Mouse (Mus musculus) lung, postnatal 10 days (tissue): ENCODE data around the gene Pnp.
"Not testable (repeated sequence)": the region's sequence is repeated elsewhere in the genome, so short reads cannot be mapped to it uniquely, and the experiment has no call there.

Experiments used
- DNase-seq: peaks from one replicate; pipeline ENCODE4 v3.0.0; 2021

Pnp gene

GRCm38 (mm10) chr14:50931493-50932020, 675 bp downstream of the Pnp start:
- no peak for DNase-seq

- DNase-seq, result no peak
Observed at GRCm38 (mm10) chr14:50936649-50937048, 5.8 kb downstream of the Pnp start.

GRCm38 (mm10) chr14:50938119-50938908, 7.4 kb downstream of the Pnp start:
- no peak for DNase-seq

GRCm38 (mm10) chr14:50938940-50939339, 8.1 kb downstream of the Pnp start:
- DNase-seq, result no peak

- DNase-seq, result peak; percentile 97
Observed at GRCm38 (mm10) chr14:50943932-50944667, 13.2 kb downstream of the Pnp start, which contains the start of gene Gm49342. TSS of gene Gm49342 (plus strand) at chr14:50944517.

GRCm38 (mm10) chr14:50944668-50945033, 13.8 kb downstream of the Pnp start:
- DNase-seq, result not testable (repeated sequence)

- DNase-seq, result not testable (repeated sequence)
Observed at GRCm38 (mm10) chr14:50945081-50945480, 14.2 kb downstream of the Pnp start.

- not testable (repeated sequence) for DNase-seq
Observed at GRCm38 (mm10) chr14:50945526-50945925, 14.6 kb downstream of the Pnp start.

- DNase-seq, result no peak
Observed at GRCm38 (mm10) chr14:50955487-50955886, 24.6 kb downstream of the Pnp start.

- DNase-seq, result peak; percentile 71
Observed at GRCm38 (mm10) chr14:50955942-50956508, 25.1 kb downstream of the Pnp start, which contains the start of gene Pnp2. TSS of gene Pnp2 (plus strand) at chr14:50955992.

GRCm38 (mm10) chr14:50956724-50957123, 25.8 kb downstream of the Pnp start:
- not testable (repeated sequence) for DNase-seq

GRCm38 (mm10) chr14:50957146-50957545, 26.3 kb downstream of the Pnp start:
- DNase-seq, result not testable (repeated sequence)

GRCm38 (mm10) chr14:50958289-50958995, 27.6 kb downstream of the Pnp start:
- not testable (repeated sequence) for DNase-seq

GRCm38 (mm10) chr14:50968216-50968980, 37.5 kb downstream of the Pnp start:
- DNase-seq, result no peak

- DNase-seq, result no peak
Observed at GRCm38 (mm10) chr14:50969041-50969440, 38.2 kb downstream of the Pnp start.

GRCm38 (mm10) chr14:50969558-50970544, 39.0 kb downstream of the Pnp start:
- peak; percentile 40 for DNase-seq

- DNase-seq, result no peak
Observed at GRCm38 (mm10) chr14:50970822-50971221, 39.9 kb downstream of the Pnp start.

GRCm38 (mm10) chr14:50973054-50973453, 42.2 kb downstream of the Pnp start:
- not testable (repeated sequence) for DNase-seq

GRCm38 (mm10) chr14:50973700-50974099, 42.8 kb downstream of the Pnp start:
- DNase-seq, result no peak

GRCm38 (mm10) chr14:50975001-50975400, 44.1 kb downstream of the Pnp start:
- no peak for DNase-seq

GRCm38 (mm10) chr14:50976674-50977073, 45.8 kb downstream of the Pnp start:
- DNase-seq, result peak; percentile 56
